Mouse (Mus musculus) brain, embryonic 14.5 days (tissue): ENCODE measurements at regions not wholly inside any gene's neighbourhood (a gene's known extent, or its start where the extent isn't known, plus 50 kb on each side); places are given as distances from the start of the nearest gene placed in this dataset.

ENCODE experiments used
- CTCF ChIP-seq: fragments of 200-500 bp; IDR thresholded peaks from 2 replicates; pipeline ENCODE4 v1.5.1; 2012; ENCODE audit warnings: inconsistent platforms, mild to moderate bottlenecking, moderate library complexity, borderline replicate concordance; ENCODE audit not compliant: insufficient read depth, insufficient read length; ENCODE audit errors: extremely low read depth
- POLR2A ChIP-seq: fragments of 200-500 bp; IDR thresholded peaks from 2 replicates; pipeline ENCODE4 v1.6.1; 2012; ENCODE audit warnings: mild to moderate bottlenecking, inconsistent platforms, borderline replicate concordance; ENCODE audit not compliant: poor library complexity, insufficient read depth, insufficient read length, severe bottlenecking; ENCODE audit errors: extremely low read depth

- no peak for TF ChIP-seq POLR2A
- TF ChIP-seq CTCF = no peak
Measured at GRCm38 (mm10) chr1:142403602-142404001, 1236.9 kb upstream of the B3galt2 start.
